Mouse (Mus musculus): ENCODE data around the gene Gm17324. TPM values are rescaled to one million over a fixed set of nuclear protein-coding genes. Genes with fewer than 3 reads are reported as not detected.

Gene Gm17324
- polyA plus RNA-seq, 1 experiment from 2014 or later, result 0.88 TPM

Small RNA genes lying within 50 kb of the gene (microRNA-seq; reads per million reads assigned to microRNA genes)
- not detected for gene Gm26377

Other genes with a start within 250 kb of the Gm17324 start
- gene Gsta1, start 218.1 kb downstream of the Gm17324 start, polyA plus RNA-seq (2014; fragmentation: Nextera tagmentation; extraction: Ambion mirVana), result not detected in 2 replicates
- gene Gm3776, start 191.7 kb downstream of the Gm17324 start, polyA plus RNA-seq (2014; fragmentation: Nextera tagmentation; extraction: Ambion mirVana), result not detected in 2 replicates
- gene Gm10639, start 158.9 kb downstream of the Gm17324 start, polyA plus RNA-seq (2014; fragmentation: Nextera tagmentation; extraction: Ambion mirVana), result not detected in 2 replicates
- gene Omt2a, start 134.0 kb downstream of the Gm17324 start, polyA plus RNA-seq (2014; fragmentation: Nextera tagmentation; extraction: Ambion mirVana), result not detected in 2 replicates
- gene Omt2b, start 121.2 kb downstream of the Gm17324 start, polyA plus RNA-seq (2014; fragmentation: Nextera tagmentation; extraction: Ambion mirVana), result not detected in 2 replicates
- gene Gsta2, start 93.0 kb downstream of the Gm17324 start, polyA plus RNA-seq (2014; fragmentation: Nextera tagmentation; extraction: Ambion mirVana), result not detected in 2 replicates
- gene Dppa5a, start 80.6 kb downstream of the Gm17324 start, polyA plus RNA-seq (2014; fragmentation: Nextera tagmentation; extraction: Ambion mirVana), result not detected in 2 replicates
- gene Ooep, start 70.1 kb downstream of the Gm17324 start, polyA plus RNA-seq (2014; fragmentation: Nextera tagmentation; extraction: Ambion mirVana), result 0.51 and 0.66 TPM in 2 replicates
- 0.08 and 0.30 TPM in 2 replicates for gene Ddx43, start 53.0 kb downstream of the Gm17324 start, polyA plus RNA-seq (2014; fragmentation: Nextera tagmentation; extraction: Ambion mirVana)
- 0.77 and 0.88 TPM in 2 replicates for gene Cgas, start 5.5 kb downstream of the Gm17324 start, polyA plus RNA-seq (2014; fragmentation: Nextera tagmentation; extraction: Ambion mirVana)
- gene Mto1, start 578 bp downstream of the Gm17324 start, polyA plus RNA-seq (2014; fragmentation: Nextera tagmentation; extraction: Ambion mirVana), result 30.6 and 33.6 TPM in 2 replicates
- 3,749 and 4,011 TPM in 2 replicates for gene Eef1a1, start 40.4 kb upstream of the Gm17324 start, polyA plus RNA-seq (2014; fragmentation: Nextera tagmentation; extraction: Ambion mirVana)
- 8.7 and 10.3 TPM in 2 replicates for gene Slc17a5, start 139.3 kb upstream of the Gm17324 start, polyA plus RNA-seq (2014; fragmentation: Nextera tagmentation; extraction: Ambion mirVana)
- 6.1 and 6.5 TPM in 2 replicates for gene Cd109, start 166.8 kb upstream of the Gm17324 start, polyA plus RNA-seq (2014; fragmentation: Nextera tagmentation; extraction: Ambion mirVana)

Measured in heart, embryonic 14.5 days (tissue).